Mouse (Mus musculus) ES-E14 (cell line): ENCODE data around the gene Commd2.

Source experiments
- CHD2 ChIP-seq: IDR thresholded peaks from 2 replicates; pipeline ENCODE4 v1.6.1; 2014; ENCODE audit warnings: mild to moderate bottlenecking, low read depth, low read length, inconsistent platforms
- HCFC1 ChIP-seq: IDR thresholded peaks from 2 replicates; pipeline ENCODE4 v1.6.1; 2012; ENCODE audit warnings: low read length, inconsistent platforms, borderline replicate concordance; ENCODE audit not compliant: insufficient read depth
- ZC3H11A ChIP-seq: IDR thresholded peaks from 2 replicates; pipeline ENCODE4 v1.6.1; 2012; ENCODE audit warnings: low read depth, mild to moderate bottlenecking, inconsistent platforms, low read length, borderline replicate concordance
- ZNF384 ChIP-seq: IDR thresholded peaks from 2 replicates; pipeline ENCODE4 v1.6.1; 2012; ENCODE audit warnings: low read depth, low read length, inconsistent platforms

GRCm38 (mm10) chr3:57619718-57620117, 31.8 kb downstream of the Commd2 start:
- TF ChIP-seq CHD2 (no peak), HCFC1 (no peak), ZC3H11A (no peak), ZNF384 (no peak)
